Mouse (Mus musculus): ENCODE results near the gene Qtrt2. TPM values are rescaled to one million over a fixed set of nuclear protein-coding genes. Genes with fewer than 3 reads are reported as not detected.

Gene Qtrt2
- polyA plus RNA-seq, 1 experiment from 2014 or later: 36.0 TPM

DNA sequence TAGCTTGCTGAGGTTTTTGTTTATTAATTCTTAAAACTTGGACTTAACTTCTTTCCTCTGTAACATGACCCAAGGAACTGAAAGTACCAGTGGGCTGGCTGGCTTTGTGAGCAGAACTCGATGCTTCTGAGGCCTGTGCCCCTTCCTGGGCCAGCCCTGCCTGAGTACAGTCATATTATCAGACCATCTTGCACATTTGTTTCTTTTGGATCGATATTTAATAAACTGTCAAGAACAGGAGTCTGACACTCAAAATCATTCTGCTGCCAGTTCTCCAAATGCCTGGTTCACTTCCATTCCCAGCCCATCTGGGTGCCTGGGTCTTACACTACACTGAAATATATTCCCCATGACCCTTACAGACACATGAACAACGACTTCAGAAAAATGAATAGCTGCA lies 19.3 kb upstream of the Qtrt2 start:
- no peaks in the 10 kb centered on the region for H3K9me3 ChIP-seq
- H3K36me3 ChIP-seq (replicated peaks): no peaks in the 10 kb centered on the region; the same call in 1 of the 2 replicates
- no peak overlapping the region for H3K27ac ChIP-seq (replicated peaks)
- no peak overlapping the region for H3K4me3 ChIP-seq
- WGBS: 78% methylated on average over 3 of the region's 3 CpGs
- no peaks in the 10 kb centered on the region for H3K4me1 ChIP-seq
- no peaks in the 10 kb centered on the region for H3K27me3 ChIP-seq (replicated peaks; ENCODE audit: low read depth, poor library complexity, severe bottlenecking)
- no peak for DNase-seq (ENCODE audit: low spot score)

DNA sequence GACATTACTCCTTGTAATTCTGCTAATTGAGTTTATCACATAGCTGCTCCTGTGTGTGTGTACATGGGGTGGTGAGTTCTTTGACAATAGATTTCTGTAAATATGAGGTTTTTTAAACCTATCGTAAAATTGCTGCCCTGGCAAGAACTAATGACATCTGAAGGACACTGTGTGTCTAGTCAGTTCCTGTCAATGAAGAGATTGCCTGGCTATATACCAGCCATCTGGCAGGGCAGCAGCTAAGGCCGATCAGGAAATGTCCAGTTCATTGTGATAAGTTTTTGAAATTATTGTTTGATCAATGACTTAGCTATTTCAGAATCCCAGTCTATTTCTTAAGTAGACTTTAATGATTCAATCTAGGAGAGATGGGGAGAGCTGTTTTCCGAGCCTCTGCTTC lies 18.7 kb upstream of the Qtrt2 start:
- WGBS: 91% methylated on average over 3 of the region's 3 CpGs
- H3K9me3 ChIP-seq: no peaks in the 10 kb centered on the region

GRCm38 (mm10) chr16:43940846-43941245 lies 14.2 kb upstream of the Qtrt2 start:
- Histone ChIP-seq H3K9me3 (no peaks in the 10 kb centered on the region), H3K4me3 (no peak overlapping the region), H3K4me1 (no peaks in the 10 kb centered on the region), H3K27me3 (replicated peaks; ENCODE audit: low read depth, poor library complexity, severe bottlenecking) (no peaks in the 10 kb centered on the region), H3K27ac (replicated peaks) (no peak overlapping the region), H3K36me3 (replicated peaks) (peaks cover 4% of the 10 kb centered on the region)
- DNase-seq (ENCODE audit: low spot score): no peak
- 95% methylated on average over 4 of the region's 4 CpGs for WGBS

More for the DNA sequence above, 18.7 kb upstream of the Qtrt2 start:
- DNase-seq (ENCODE audit: low spot score): no peak
- Histone ChIP-seq H3K27ac (replicated peaks) (no peak overlapping the region), H3K4me1 (no peaks in the 10 kb centered on the region), H3K27me3 (replicated peaks; ENCODE audit: low read depth, poor library complexity, severe bottlenecking) (no peaks in the 10 kb centered on the region), H3K4me3 (no peak overlapping the region), H3K36me3 (replicated peaks) (no peaks in the 10 kb centered on the region; the same call in 1 of the 2 replicates)

DNA sequence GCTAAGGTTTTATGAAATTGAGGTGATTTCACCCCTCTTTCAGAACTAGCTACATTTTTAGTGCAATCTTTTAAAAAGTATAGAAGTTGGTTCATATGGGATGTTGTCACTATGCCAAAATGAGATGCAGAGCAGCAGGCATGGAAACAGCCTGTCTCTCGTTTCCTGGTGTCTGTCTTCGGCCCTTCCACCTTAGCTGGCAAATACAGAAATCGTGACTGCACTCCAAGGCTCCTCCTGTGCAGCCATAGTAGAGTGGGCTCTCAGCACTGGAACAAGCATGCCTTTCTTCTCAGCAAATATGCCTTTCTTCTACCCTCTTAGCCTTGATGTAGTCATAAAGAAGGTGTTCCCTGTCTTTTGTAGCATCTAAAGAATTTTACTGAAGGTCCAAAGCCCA lies 9.3 kb upstream of the Qtrt2 start:
- Histone ChIP-seq H3K4me3 (no peak overlapping the region), H3K27me3 (replicated peaks; ENCODE audit: low read depth, poor library complexity, severe bottlenecking) (no peaks in the 10 kb centered on the region), H3K27ac (replicated peaks) (no peak overlapping the region), H3K36me3 (replicated peaks) (peaks cover 4% of the 10 kb centered on the region; the same call in 1 of the 2 replicates), H3K9me3 (no peaks in the 10 kb centered on the region), H3K4me1 (no peaks in the 10 kb centered on the region)
- DNase-seq (ENCODE audit: low spot score): no peak
- 82% methylated on average over 3 of the region's 3 CpGs for WGBS

- H3K4me3 ChIP-seq: no peak overlapping the region
- DNase-seq (ENCODE audit: low spot score): no peak
- WGBS: 92% methylated on average over 3 of the region's 3 CpGs
- H3K36me3 ChIP-seq (replicated peaks): peaks cover 4% of the 10 kb centered on the region; the same call in 1 of the 2 replicates
- H3K4me1 ChIP-seq: no peaks in the 10 kb centered on the region
- no peaks in the 10 kb centered on the region for H3K27me3 ChIP-seq (replicated peaks; ENCODE audit: low read depth, poor library complexity, severe bottlenecking)
- no peaks in the 10 kb centered on the region for H3K9me3 ChIP-seq
- H3K27ac ChIP-seq (replicated peaks): no peak overlapping the region
Measured at GRCm38 (mm10) chr16:43935367-43935766, 8.8 kb upstream of the Qtrt2 start.

DNA sequence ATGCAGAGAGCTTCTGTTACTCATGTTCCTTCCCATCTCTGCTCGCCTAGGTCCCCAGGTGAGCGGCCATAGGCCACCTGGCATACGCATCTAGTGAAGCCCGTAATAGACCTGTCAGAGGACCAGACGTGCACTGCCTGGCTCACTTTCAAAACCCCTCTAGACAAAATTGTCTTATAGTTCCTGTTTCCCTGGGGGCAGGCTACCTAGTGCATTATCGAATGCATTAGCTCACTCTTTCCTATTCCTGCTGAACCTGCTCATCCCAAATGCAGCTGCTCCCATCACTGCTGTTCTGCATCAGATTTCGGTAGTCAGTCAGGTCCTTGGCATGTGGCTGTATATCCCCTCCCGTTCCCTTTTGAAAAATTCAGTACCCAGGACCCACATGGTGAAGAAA lies 8.2 kb upstream of the Qtrt2 start:
- DNase-seq (ENCODE audit: low spot score): no peak

DNA sequence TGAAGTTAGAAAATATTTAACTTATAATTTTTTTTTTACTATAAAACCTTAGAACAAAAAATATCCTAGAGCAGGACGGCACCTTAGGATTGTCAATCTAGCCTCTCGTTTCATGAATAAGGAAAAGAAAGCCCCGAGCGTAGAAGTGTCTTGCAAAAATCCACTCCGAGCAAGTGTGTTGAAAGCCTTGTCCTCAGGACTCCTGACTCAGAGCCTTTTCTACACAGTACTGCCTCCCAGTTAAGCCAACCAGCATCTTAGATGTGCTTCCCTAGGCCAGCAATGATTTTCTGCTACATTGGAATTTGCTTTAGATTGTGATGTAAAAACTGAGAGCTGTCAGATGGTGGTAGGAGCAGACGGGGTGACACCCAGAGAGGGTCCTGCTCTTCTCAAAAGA lies 6.4 kb upstream of the Qtrt2 start:
- Histone ChIP-seq H3K27ac (replicated peaks) (no peak overlapping the region), H3K4me1 (no peaks in the 10 kb centered on the region), H3K9me3 (no peaks in the 10 kb centered on the region), H3K4me3 (no peak overlapping the region), H3K27me3 (replicated peaks; ENCODE audit: low read depth, poor library complexity, severe bottlenecking) (no peaks in the 10 kb centered on the region), H3K36me3 (replicated peaks) (no peaks in the 10 kb centered on the region)
- no peak for DNase-seq (ENCODE audit: low spot score)
- WGBS: 94% methylated on average over 6 of the region's 6 CpGs

More for the DNA sequence above, 8.2 kb upstream of the Qtrt2 start:
- no peaks in the 10 kb centered on the region for H3K9me3 ChIP-seq
- H3K27me3 ChIP-seq (replicated peaks; ENCODE audit: low read depth, poor library complexity, severe bottlenecking): no peaks in the 10 kb centered on the region
- no peak overlapping the region for H3K4me3 ChIP-seq
- no peaks in the 10 kb centered on the region for H3K4me1 ChIP-seq
- no peak overlapping the region for H3K27ac ChIP-seq (replicated peaks)
- 91% methylated on average over 8 of the region's 8 CpGs for WGBS
- peaks cover 4% of the 10 kb centered on the region; the same call in 1 of the 2 replicates for H3K36me3 ChIP-seq (replicated peaks)

- whole genome bisulfite sequencing: 91% methylated on average over 7 of the region's 7 CpGs
- DNase-seq (ENCODE audit: low spot score): no peak
- Histone ChIP-seq H3K4me1 (no peaks in the 10 kb centered on the region), H3K4me3 (no peak overlapping the region), H3K9me3 (no peaks in the 10 kb centered on the region), H3K27me3 (replicated peaks; ENCODE audit: low read depth, poor library complexity, severe bottlenecking) (no peaks in the 10 kb centered on the region), H3K36me3 (replicated peaks) (no peaks in the 10 kb centered on the region), H3K27ac (replicated peaks) (no peak overlapping the region)
Measured at GRCm38 (mm10) chr16:43932319-43932718, 5.7 kb upstream of the Qtrt2 start.

DNA sequence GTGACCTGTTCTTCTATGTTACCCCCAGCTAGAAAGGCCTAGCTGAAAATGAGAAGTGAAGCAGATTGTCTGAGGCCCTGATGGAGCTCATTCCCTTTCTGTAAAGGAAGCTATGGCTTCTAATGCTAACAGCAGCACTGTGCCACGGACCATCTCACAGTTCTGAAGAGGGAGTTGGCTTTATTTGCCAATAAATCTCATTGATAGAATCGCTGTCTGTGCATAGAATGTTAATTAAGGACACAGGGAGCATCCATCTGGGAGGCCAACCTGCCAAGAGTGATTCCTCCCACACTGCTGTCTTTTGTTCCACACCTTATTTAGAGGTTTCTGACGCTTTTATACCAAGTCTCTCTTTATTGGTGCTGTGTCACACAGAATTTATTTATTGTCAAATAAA lies 4.9 kb upstream of the Qtrt2 start:
- DNase-seq (ENCODE audit: low spot score): no peak
- H3K9me3 ChIP-seq: no peaks in the 10 kb centered on the region
- no peak overlapping the region for H3K27ac ChIP-seq (replicated peaks)
- 88% methylated on average over 3 of the region's 3 CpGs for WGBS
- H3K36me3 ChIP-seq (replicated peaks): no peaks in the 10 kb centered on the region
- no peak overlapping the region for H3K4me3 ChIP-seq
- no peaks in the 10 kb centered on the region for H3K27me3 ChIP-seq (replicated peaks; ENCODE audit: low read depth, poor library complexity, severe bottlenecking)
- no peaks in the 10 kb centered on the region for H3K4me1 ChIP-seq

GRCm38 (mm10) chr16:43930577-43930976 lies 4.0 kb upstream of the Qtrt2 start:
- Histone ChIP-seq H3K4me3 (no peak overlapping the region), H3K27me3 (replicated peaks; ENCODE audit: low read depth, poor library complexity, severe bottlenecking) (no peaks in the 10 kb centered on the region), H3K36me3 (replicated peaks) (no peaks in the 10 kb centered on the region), H3K9me3 (no peaks in the 10 kb centered on the region), H3K27ac (replicated peaks) (no peak overlapping the region), H3K4me1 (no peaks in the 10 kb centered on the region)
- DNase-seq (ENCODE audit: low spot score): no peak

- 85% methylated on average over 1 of the region's 1 CpGs for WGBS
- H3K27ac ChIP-seq (replicated peaks): no peak overlapping the region
- H3K27me3 ChIP-seq (replicated peaks; ENCODE audit: low read depth, poor library complexity, severe bottlenecking): no peaks in the 10 kb centered on the region
- no peaks in the 10 kb centered on the region for H3K9me3 ChIP-seq
- no peak overlapping the region for H3K4me3 ChIP-seq
- no peaks in the 10 kb centered on the region for H3K4me1 ChIP-seq
- no peak for DNase-seq (ENCODE audit: low spot score)
- H3K36me3 ChIP-seq (replicated peaks): no peaks in the 10 kb centered on the region
Measured at GRCm38 (mm10) chr16:43925846-43926245, 763 bp downstream of the Qtrt2 start.

GRCm38 (mm10) chr16:43925001-43925558 lies 1.5 kb downstream of the Qtrt2 start:
- Histone ChIP-seq H3K27me3 (replicated peaks; ENCODE audit: low read depth, poor library complexity, severe bottlenecking) (no peaks in the 10 kb centered on the region), H3K4me1 (no peaks in the 10 kb centered on the region), H3K4me3 (no peak overlapping the region), H3K36me3 (replicated peaks) (no peaks in the 10 kb centered on the region), H3K27ac (replicated peaks) (no peak overlapping the region), H3K9me3 (no peaks in the 10 kb centered on the region)
- 74% methylated on average over 6 of the region's 6 CpGs for WGBS
- no peak for DNase-seq (ENCODE audit: low spot score)

GRCm38 (mm10) chr16:43922630-43923029 lies 4.0 kb downstream of the Qtrt2 start:
- Histone ChIP-seq H3K4me3 (no peak overlapping the region), H3K27ac (replicated peaks) (no peak overlapping the region), H3K9me3 (no peaks in the 10 kb centered on the region), H3K4me1 (no peaks in the 10 kb centered on the region), H3K27me3 (replicated peaks; ENCODE audit: low read depth, poor library complexity, severe bottlenecking) (no peaks in the 10 kb centered on the region), H3K36me3 (replicated peaks) (no peaks in the 10 kb centered on the region)
- no peak for DNase-seq (ENCODE audit: low spot score)
- 57% methylated on average over 3 of the region's 3 CpGs for WGBS

DNA sequence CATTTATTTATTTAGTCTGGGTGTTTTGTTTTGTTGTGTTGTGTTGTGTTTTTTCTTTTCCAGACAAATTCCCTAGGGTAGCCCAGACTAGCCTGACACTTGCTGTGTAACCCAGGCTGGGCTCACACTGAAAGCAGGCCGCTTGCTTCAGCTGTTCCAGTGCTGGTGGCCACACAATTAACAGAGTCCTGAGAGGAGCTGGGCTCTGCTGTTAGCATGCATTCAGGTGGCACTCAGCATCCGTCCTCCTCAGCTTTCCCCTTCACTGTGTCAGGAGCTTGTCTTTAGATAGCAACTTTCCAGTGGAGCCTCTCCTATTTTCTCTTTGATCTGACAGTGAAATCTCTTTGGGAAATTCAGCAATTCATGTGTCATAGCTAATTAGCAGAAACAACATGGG lies 4.6 kb downstream of the Qtrt2 start:
- H3K36me3 ChIP-seq (replicated peaks): no peaks in the 10 kb centered on the region
- no peaks in the 10 kb centered on the region for H3K9me3 ChIP-seq
- WGBS: 65% methylated on average over 2 of the region's 2 CpGs
- H3K27me3 ChIP-seq (replicated peaks; ENCODE audit: low read depth, poor library complexity, severe bottlenecking): no peaks in the 10 kb centered on the region
- DNase-seq (ENCODE audit: low spot score): no peak
- no peak overlapping the region for H3K27ac ChIP-seq (replicated peaks)
- H3K4me3 ChIP-seq: no peak overlapping the region
- H3K4me1 ChIP-seq: no peaks in the 10 kb centered on the region

All from embryonic facial prominence, embryonic 10.5 days (tissue).